Mouse (Mus musculus): Measurements from ENCODE around the gene Ncor2.

The Ncor2 gene

GRCm38 (mm10) chr5:125096368-125096767 is 82.7 kb downstream of the Ncor2 start:
- DNase-seq (ENCODE audit: low spot score) = no peak

DNA sequence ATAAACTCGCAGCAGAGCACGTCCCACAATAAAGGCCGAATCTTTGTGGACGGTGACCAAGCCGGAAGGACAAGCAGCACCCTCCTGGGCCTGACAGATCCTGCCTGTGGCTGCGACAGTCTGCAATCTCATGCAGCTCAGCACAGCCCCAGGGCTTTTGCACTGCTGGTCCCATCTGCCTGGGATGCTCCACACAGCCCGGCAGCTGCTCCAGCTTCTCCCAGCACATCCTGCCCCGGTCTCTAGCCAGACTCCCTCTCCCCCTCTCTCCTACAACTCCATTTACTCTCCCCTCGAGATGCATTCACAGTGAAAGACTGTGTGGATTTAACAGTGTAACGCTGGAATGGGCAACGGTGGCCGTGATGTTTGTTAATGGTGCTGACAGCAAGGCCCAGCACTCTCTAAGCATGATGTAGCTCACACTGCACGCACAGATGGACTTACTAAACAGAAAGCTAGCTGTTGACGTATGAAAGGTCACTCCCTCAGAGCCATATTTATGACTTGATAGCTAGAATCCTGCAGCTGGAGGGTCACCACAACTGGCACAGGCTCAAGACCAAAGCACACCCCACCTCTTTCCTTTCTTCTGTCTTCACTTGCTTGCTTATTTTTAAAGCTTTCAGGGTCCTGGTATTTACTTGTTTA is 83.4 kb downstream of the Ncor2 start:
- DNase-seq (ENCODE audit: low spot score) = no peak

DNA sequence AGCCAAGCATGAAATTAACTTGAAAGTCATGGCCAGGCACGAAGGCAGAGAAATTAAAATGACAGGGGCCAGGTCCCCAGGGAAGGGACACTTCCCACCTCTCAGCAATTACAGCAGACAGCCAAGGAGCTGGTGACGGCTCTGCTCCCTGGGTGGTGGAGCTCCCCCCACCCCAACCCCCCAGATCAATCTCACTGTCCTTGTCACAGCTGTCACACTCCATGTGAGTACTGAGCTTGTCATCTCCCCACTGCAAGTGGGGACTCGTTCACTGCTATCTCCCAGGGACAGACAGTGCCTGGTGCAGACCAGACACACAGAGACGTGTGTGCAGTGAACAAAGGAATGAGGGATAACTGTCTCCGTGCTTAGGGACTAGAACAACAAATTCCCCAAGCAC is 85.2 kb downstream of the Ncor2 start:
- DNase-seq (ENCODE audit: low spot score) = no peak

DNA sequence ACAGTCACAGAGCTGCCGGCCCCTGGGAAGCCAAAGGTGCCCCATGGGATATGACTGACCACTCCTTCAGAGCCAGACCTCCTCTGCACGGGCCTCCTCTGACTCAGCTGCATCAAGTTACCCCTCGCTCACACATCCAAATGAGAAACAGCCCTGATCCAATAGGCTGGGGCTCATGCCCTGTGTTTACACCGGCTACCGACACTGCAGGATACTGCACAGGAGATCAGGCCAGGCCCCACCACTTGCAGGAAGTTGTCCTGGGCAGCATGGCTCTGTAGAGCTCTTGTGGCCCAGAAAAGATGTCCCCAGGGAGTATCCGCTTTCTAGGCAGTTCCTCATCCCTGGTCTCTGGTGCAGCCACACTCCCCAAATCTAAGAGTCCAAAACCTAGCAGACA is 90.9 kb downstream of the Ncor2 start:
- no peak for DNase-seq (ENCODE audit: low spot score)

GRCm38 (mm10) chr5:125085097-125085617 is 93.9 kb downstream of the Ncor2 start:
- DNase-seq (ENCODE audit: low spot score) = no peak

GRCm38 (mm10) chr5:125083674-125084073 is 95.3 kb downstream of the Ncor2 start:
- no peak for DNase-seq (ENCODE audit: low spot score)

- DNase-seq (ENCODE audit: low spot score) = no peak
Observed at GRCm38 (mm10) chr5:125081318-125082101, 97.5 kb downstream of the Ncor2 start.

GRCm38 (mm10) chr5:125080787-125081317 is 98.2 kb downstream of the Ncor2 start:
- DNase-seq (ENCODE audit: low spot score) = no peak

- DNase-seq (ENCODE audit: low spot score) = no peak
Observed at GRCm38 (mm10) chr5:125080352-125080751, 98.7 kb downstream of the Ncor2 start.

DNA sequence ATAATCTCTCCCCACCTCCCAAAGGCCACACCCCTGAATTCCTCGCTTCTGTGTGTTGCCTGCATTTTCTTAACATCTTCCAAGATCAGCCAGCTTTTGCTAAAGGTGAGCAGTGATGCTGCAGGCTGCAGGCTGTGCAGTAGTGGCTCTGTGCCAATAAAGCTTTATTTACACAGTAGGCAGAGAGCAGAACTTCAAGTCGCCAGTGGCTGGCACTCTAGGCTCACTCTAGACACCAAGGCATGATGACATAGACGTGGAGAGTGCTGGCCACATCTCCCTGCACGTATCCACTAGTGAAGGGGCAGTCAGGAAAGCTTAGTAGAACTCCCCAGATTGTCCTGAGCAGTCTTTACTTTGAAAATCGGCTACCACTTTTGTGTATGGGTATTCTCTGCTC is 100.8 kb downstream of the Ncor2 start:
- no peak for DNase-seq (ENCODE audit: low spot score)

GRCm38 (mm10) chr5:125076183-125076582 is 102.8 kb downstream of the Ncor2 start:
- DNase-seq (ENCODE audit: low spot score) = no peak

DNA sequence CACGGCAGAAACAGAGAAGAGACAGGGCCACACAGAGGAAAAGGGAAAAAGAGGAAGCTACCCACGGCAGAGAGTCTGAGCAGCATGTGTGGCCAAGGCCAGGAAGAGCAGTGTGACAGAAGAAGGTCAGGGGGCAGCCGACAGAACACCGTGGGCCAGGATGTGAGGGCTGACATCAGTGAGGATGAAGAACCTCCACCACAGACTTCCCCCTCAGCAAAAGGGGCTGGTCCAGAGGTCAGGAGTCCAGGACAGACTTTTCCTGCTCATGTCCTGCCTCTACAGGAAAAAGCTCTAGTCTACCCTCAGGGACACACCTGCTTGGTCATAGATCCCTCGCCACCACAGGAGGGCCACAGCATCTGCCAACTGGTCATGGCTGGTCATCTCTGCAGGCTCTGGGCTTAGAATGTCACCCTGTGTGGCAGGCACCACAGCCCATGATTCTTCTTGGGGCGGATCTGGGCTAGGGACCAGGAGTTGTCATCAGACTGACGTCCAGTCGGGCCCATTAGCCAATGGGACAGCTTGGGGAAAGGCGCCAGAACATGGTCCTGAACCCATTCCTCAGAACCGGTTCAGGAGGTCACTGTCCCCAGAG is 104.3 kb downstream of the Ncor2 start:
- no peak for DNase-seq (ENCODE audit: low spot score)

- no peak for DNase-seq (ENCODE audit: low spot score)
Observed at GRCm38 (mm10) chr5:125073896-125074295, 105.1 kb downstream of the Ncor2 start.

GRCm38 (mm10) chr5:125073335-125073734 is 105.7 kb downstream of the Ncor2 start:
- DNase-seq (ENCODE audit: low spot score) = no peak

GRCm38 (mm10) chr5:125072425-125072824 is 106.6 kb downstream of the Ncor2 start:
- DNase-seq (ENCODE audit: low spot score) = no peak

DNA sequence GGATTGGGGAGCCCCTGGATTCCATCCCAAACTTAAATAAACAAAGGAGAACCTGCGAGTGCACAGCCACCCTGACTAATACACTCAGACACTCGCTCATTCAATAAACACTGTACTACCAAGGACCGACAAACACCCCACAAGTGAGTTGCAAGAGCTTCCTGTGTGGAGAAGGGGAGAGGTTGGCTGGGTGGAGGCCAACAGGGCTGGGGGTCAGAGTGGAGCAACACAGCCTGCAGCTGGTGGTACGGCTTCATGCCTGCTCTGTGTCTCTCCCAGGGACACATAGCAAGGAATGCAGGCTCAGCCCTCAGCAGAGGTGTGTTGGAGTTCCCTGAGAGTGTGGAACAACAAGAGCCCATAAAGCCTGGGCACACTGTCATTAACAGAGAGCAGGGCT is 107.1 kb downstream of the Ncor2 start:
- DNase-seq (ENCODE audit: low spot score) = no peak

DNA sequence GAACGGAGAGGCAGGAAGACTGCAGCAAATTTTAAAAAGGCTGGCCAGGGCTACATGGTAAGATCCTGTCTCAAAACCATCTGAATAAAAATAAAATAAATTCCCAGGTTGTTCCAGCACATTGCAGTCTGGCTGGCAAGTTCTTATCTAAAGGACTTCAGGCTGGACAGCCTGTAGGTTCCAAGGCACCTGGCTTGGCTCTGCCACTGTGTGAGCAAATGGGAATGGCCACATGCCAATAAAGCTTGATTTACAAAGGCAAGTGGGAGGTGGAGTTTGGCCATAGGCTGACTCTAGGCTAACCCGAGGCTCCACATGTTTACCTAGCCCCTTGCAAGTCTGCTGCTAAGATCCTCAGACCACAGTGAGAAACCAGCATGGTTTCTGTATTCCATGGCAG is 108.6 kb downstream of the Ncor2 start:
- no peak for DNase-seq (ENCODE audit: low spot score)

GRCm38 (mm10) chr5:125069916-125070315 is 109.1 kb downstream of the Ncor2 start:
- DNase-seq (ENCODE audit: low spot score) = no peak

GRCm38 (mm10) chr5:125069426-125069825 is 109.6 kb downstream of the Ncor2 start:
- DNase-seq (ENCODE audit: low spot score) = no peak

DNA sequence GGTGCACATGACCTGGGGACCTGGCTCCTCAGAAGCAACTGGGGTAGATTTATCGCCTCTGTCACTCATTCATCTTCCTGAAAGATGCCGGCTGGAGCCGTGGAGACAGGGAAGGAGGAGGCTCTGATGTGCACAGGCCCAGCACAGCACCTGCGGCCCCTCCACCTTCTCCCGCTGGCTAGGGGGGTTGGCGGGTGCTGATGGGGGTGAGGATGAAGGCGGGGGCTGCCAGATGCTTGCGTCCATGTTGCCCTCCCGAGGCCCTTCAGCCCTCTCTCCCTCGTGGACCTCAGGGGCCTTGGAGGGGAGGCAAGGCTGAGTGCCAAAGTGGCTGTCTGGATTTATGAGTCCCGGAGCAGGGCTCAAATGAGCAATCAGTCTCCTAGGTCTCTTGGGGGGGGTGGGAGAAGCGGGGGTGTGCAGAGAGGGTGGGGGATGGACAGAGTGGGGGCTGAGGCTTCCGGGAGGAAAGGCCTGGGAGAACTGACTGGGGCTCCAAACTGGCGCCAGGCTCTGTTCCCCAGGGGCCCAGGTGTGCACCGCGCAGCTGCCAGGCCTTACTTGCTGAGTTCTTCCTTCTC is 110.6 kb downstream of the Ncor2 start:
- DNase-seq (ENCODE audit: low spot score) = no peak

GRCm38 (mm10) chr5:125067673-125068072 is 111.3 kb downstream of the Ncor2 start:
- DNase-seq (ENCODE audit: low spot score) = no peak

All from layer of hippocampus, adult 9-10 months (tissue).